Comparison of ENCODE assay signal across 7 mouse cellular contexts in genomic region chr5:138848102-138848501, GRCm38 (mm10). TPM values are rescaled to one million over a fixed set of nuclear protein-coding genes. Genes with fewer than 3 reads are reported as not detected.
DNase-seq lines count a peak whose midpoint lies in the region; ATAC-seq and TF ChIP-seq lines count a peak whose summit lies in the region.

No protein-coding gene starts in this region.

- no peaks in the 10 kb centered on the region for H3K4me1 ChIP-seq in embryonic facial prominence, embryonic 11.5 days (ENCODE audit: control insufficient read depth, insufficient read depth, low read length)
- peaks cover 14% of the 10 kb centered on the region for H3K4me1 ChIP-seq in kidney, adult 2 months (ENCODE audit: control insufficient read depth, insufficient read depth, low read length)
- H3K4me1 ChIP-seq in limb, embryonic 11.5 days (ENCODE audit: control insufficient read depth, insufficient read depth, low read length): no peaks in the 10 kb centered on the region
- peaks cover 2% of the 10 kb centered on the region; the same call in 1 of the 2 replicates for H3K4me1 ChIP-seq in midbrain, embryonic 16.5 days (ENCODE audit: control insufficient read depth, insufficient read depth, low read length)

- H3K27me3 ChIP-seq in embryonic facial prominence, embryonic 11.5 days (ENCODE audit: control insufficient read depth, insufficient read depth, low read length): no peaks in the 10 kb centered on the region
- H3K27me3 ChIP-seq in kidney, adult 2 months (replicated peaks; ENCODE audit: control insufficient read depth, insufficient read depth, low read length): no peaks in the 10 kb centered on the region
- no peaks in the 10 kb centered on the region for H3K27me3 ChIP-seq in limb, embryonic 11.5 days (ENCODE audit: control insufficient read depth, insufficient read depth, low read length)
- no peaks in the 10 kb centered on the region for H3K27me3 ChIP-seq in midbrain, embryonic 16.5 days (ENCODE audit: control insufficient read depth, insufficient read depth, low read depth, low read length)

- H3K9ac ChIP-seq in embryonic facial prominence, embryonic 11.5 days (replicated peaks; ENCODE audit: low read length): no peak overlapping the region
- H3K9ac ChIP-seq in limb, embryonic 11.5 days (ENCODE audit: low read length): no peak overlapping the region
- H3K9ac ChIP-seq in midbrain, embryonic 16.5 days (ENCODE audit: low read depth, low read length): no peak overlapping the region

- H3K4me2 ChIP-seq in embryonic facial prominence, embryonic 11.5 days (ENCODE audit: low read depth, low read length): no peak overlapping the region; the same call in 1 of the 2 replicates
- H3K4me2 ChIP-seq in limb, embryonic 11.5 days (ENCODE audit: low read depth, severe bottlenecking): no peak overlapping the region
- peak overlapping the region; percentile 29; the same call in 1 of the 2 replicates for H3K4me2 ChIP-seq in midbrain, embryonic 16.5 days (ENCODE audit: low read length)

- H3K4me3 ChIP-seq in embryonic facial prominence, embryonic 11.5 days (ENCODE audit: low read depth, low read length): no peak overlapping the region
- no peak overlapping the region for H3K4me3 ChIP-seq in kidney, adult 2 months (ENCODE audit: insufficient read depth, low read depth, low read length)
- H3K4me3 ChIP-seq in limb, embryonic 11.5 days (ENCODE audit: low read depth, low read length): no peak overlapping the region
- no peak overlapping the region for H3K4me3 ChIP-seq in midbrain, embryonic 16.5 days (ENCODE audit: low read depth, low read length)

- no peak for TF ChIP-seq POLR2A in kidney, adult 2 months (IDR thresholded peaks at IDR 0.05; ENCODE audit: low read depth, low read length)

- DNase-seq in adrenal gland, postnatal 25 days: peak; percentile 86
- DNase-seq in embryonic facial prominence, embryonic 11.5 days (ENCODE audit: low spot score): peak; percentile 90
- peak; percentile 84 to 95 for DNase-seq in heart, adult 18-20 months
- peak; percentile 93 for DNase-seq in kidney, adult 2 months
- DNase-seq in limb, embryonic 11.5 days (ENCODE audit: low spot score): peak; percentile 96
- peak; percentile 69 to 87 for DNase-seq in spleen, postnatal 10 days (ENCODE audit: low spot score in 2 of 2)

- TF ChIP-seq CTCF in kidney, adult 2 months (conservative IDR thresholded peaks at IDR 0.05; ENCODE audit: insufficient read depth, insufficient read length, low read depth, low read length): peak; percentile 99

- 3% methylated on average over 7 of the region's 7 CpGs for WGBS in embryonic facial prominence, embryonic 11.5 days
- WGBS in kidney, adult 2 months: 12% methylated on average over 7 of the region's 7 CpGs
- WGBS in limb, embryonic 11.5 days: 6% methylated on average over 7 of the region's 7 CpGs
- 3% methylated on average over 7 of the region's 7 CpGs for WGBS in midbrain, embryonic 16.5 days

- H3K36me3 ChIP-seq in embryonic facial prominence, embryonic 11.5 days (replicated peaks; ENCODE audit: control insufficient read depth, insufficient read depth, low read depth, low read length): no peaks in the 10 kb centered on the region
- H3K36me3 ChIP-seq in kidney, adult 2 months (ENCODE audit: control insufficient read depth, insufficient read depth, low read length): no peaks in the 10 kb centered on the region
- no peaks in the 10 kb centered on the region for H3K36me3 ChIP-seq in limb, embryonic 11.5 days (ENCODE audit: control insufficient read depth, insufficient read depth, low read length)
- H3K36me3 ChIP-seq in midbrain, embryonic 16.5 days (ENCODE audit: control insufficient read depth, insufficient read depth, low read length): no peaks in the 10 kb centered on the region

- ATAC-seq in embryonic facial prominence, embryonic 11.5 days (replicated peaks; ENCODE audit: insufficient number of reproducible peaks, low FRiP score, low TSS enrichment, low read depth): peak; percentile 72
- peak; percentile 55 for ATAC-seq in limb, embryonic 11.5 days (ENCODE audit: insufficient number of reproducible peaks, low FRiP score, low TSS enrichment, low read depth)
- ATAC-seq in midbrain, embryonic 16.5 days: peak; percentile 80

- no peaks in the 10 kb centered on the region for H3K9me3 ChIP-seq in embryonic facial prominence, embryonic 11.5 days (replicated peaks; ENCODE audit: control insufficient read depth, low read length)
- no peaks in the 10 kb centered on the region for H3K9me3 ChIP-seq in limb, embryonic 11.5 days (ENCODE audit: control insufficient read depth, low read length)
- H3K9me3 ChIP-seq in midbrain, embryonic 16.5 days (replicated peaks; ENCODE audit: control insufficient read depth, low read length, poor library complexity, severe bottlenecking): no peaks in the 10 kb centered on the region

- H3K27ac ChIP-seq in embryonic facial prominence, embryonic 11.5 days (replicated peaks; ENCODE audit: low read depth, low read length): no peak overlapping the region
- H3K27ac ChIP-seq in kidney, adult 2 months (ENCODE audit: insufficient read depth, low read depth, low read length): no peak overlapping the region
- no peak overlapping the region for H3K27ac ChIP-seq in limb, embryonic 11.5 days (replicated peaks; ENCODE audit: low read depth, low read length)
- no peak overlapping the region for H3K27ac ChIP-seq in midbrain, embryonic 16.5 days (ENCODE audit: low read length)

RNA-seq across cellular contexts. Expression of gene Gm5294, which starts 28.2 kb away (rescaled TPM):
- total RNA-seq in adrenal gland, postnatal 25 days (2021): not detected in 2 replicates
- not detected in 2 replicates for polyA plus RNA-seq in embryonic facial prominence, embryonic 11.5 days (2014; fragmentation: Nextera tagmentation; extraction: Ambion mirVana)
- total RNA-seq in heart, adult 18-20 months (2021): not detected
- 0.14 and 0.16 TPM in 2 replicates for polyA plus RNA-seq in kidney, adult 2 months (2012; rRNA removed)
- not detected in 2 replicates for polyA plus RNA-seq in limb, embryonic 11.5 days (2014; fragmentation: Nextera tagmentation; extraction: Ambion mirVana)
- not detected in 2 replicates for polyA plus RNA-seq in midbrain, embryonic 16.5 days (2015; fragmentation: Nextera tagmentation; extraction: Ambion mirVana)
